Mouse (Mus musculus) cerebellum, adult 2 months (tissue): ENCODE data around the gene 1700057G04Rik. TPM values are rescaled to one million over a fixed set of nuclear protein-coding genes. Genes with fewer than 3 reads are reported as not detected.

Experiments
- DNase-seq, 2 experiments: peaks; one replicate each; pipeline ENCODE4 v3.0.0; 2021
- H3K27ac ChIP-seq: fragments of 200-500 bp; 2 replicates; pipeline ENCODE4 v1.5.1; 2012; ENCODE audit warnings: low read length, control low read depth, inconsistent platforms; ENCODE audit not compliant: insufficient read depth
- H3K27me3 ChIP-seq: fragments of 200-500 bp; 2 replicates; pipeline ENCODE4 v1.6.1; 2012; ENCODE audit warnings: inconsistent platforms, mild to moderate bottlenecking, low read length, moderate library complexity; ENCODE audit not compliant: control insufficient read depth, insufficient read depth
- H3K4me1 ChIP-seq: fragments of 200-500 bp; 2 replicates; pipeline ENCODE4 v1.6.1; 2011; ENCODE audit warnings: low read length; ENCODE audit not compliant: control insufficient read depth, insufficient read depth
- H3K4me3 ChIP-seq: fragments of 200-500 bp; replicated peaks from 2 replicates; pipeline ENCODE3; 2011; ENCODE audit warnings: mild to moderate bottlenecking, low read depth, low read length, control low read depth; ENCODE audit not compliant: insufficient read depth
- CTCF ChIP-seq: fragments of 200-500 bp; IDR thresholded peaks from 2 replicates; pipeline ENCODE4 v1.5.1; 2011; ENCODE audit warnings: low read depth, mild to moderate bottlenecking, control low read depth, low read length, moderate library complexity, borderline replicate concordance; ENCODE audit not compliant: insufficient read depth
- POLR2A ChIP-seq: fragments of 200-500 bp; IDR thresholded peaks from 2 replicates; pipeline ENCODE4 v1.6.1; 2011; ENCODE audit warnings: low read length, control low read depth, borderline replicate concordance; ENCODE audit not compliant: insufficient read depth
- WGBS: fragments of 180-500 bp; shearing (Covaris S2); methylation state at CpG from one replicate; pipeline ENCODE4 v1.1.7; 2018; 5-methylcytosine and 5-hydroxymethylcytosine counted together
- polyA plus RNA-seq: library from polyadenylated mRNA; depleted of rRNA; stranded (reverse); fragments of >200 nt; gene quantifications from 2 replicates; pipeline ENCODE4 v1.2.3, GENCODE M21; 2012

Gene 1700057G04Rik
- polyA plus RNA-seq, 1 experiment: not detected

DNA sequence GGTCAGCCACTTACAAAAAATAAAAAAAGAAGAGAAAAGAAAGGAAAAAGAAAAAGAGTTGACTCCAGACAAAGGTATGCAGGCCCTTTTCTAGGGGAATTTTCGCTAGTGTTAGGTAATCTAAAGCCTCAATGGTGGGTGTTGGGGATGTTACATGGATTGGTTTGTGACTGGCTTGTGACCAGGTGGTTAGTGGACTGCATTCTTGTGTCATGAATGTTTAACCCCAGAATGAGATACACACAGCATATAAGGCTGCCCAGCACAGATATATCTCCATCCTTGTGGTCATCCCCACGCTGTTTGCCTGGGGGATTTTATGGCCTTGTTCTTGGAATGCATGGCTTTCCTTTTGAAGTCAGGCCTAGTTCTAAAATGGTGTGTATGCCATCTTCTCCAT, 35.9 kb upstream of the 1700057G04Rik start:
- no peak for DNase-seq
- H3K27me3 ChIP-seq: no peaks in the 10 kb centered on the region
- H3K4me1 ChIP-seq: no peaks in the 10 kb centered on the region
- no peak overlapping the region for H3K27ac ChIP-seq
- H3K4me3 ChIP-seq: no peak overlapping the region
- WGBS: 73% methylated on average over 2 of the region's 2 CpGs
- TF ChIP-seq CTCF (no peak), POLR2A (no peak)

GRCm38 (mm10) chr9:92273956-92274762, 35.0 kb upstream of the 1700057G04Rik start:
- WGBS: 87% methylated on average over 6 of the region's 6 CpGs
- DNase-seq: no peak
- Histone ChIP-seq H3K4me3 (no peak overlapping the region), H3K27ac (no peak overlapping the region), H3K27me3 (no peaks in the 10 kb centered on the region), H3K4me1 (no peaks in the 10 kb centered on the region)
- TF ChIP-seq CTCF: no peak
- TF ChIP-seq POLR2A: no peak

DNA sequence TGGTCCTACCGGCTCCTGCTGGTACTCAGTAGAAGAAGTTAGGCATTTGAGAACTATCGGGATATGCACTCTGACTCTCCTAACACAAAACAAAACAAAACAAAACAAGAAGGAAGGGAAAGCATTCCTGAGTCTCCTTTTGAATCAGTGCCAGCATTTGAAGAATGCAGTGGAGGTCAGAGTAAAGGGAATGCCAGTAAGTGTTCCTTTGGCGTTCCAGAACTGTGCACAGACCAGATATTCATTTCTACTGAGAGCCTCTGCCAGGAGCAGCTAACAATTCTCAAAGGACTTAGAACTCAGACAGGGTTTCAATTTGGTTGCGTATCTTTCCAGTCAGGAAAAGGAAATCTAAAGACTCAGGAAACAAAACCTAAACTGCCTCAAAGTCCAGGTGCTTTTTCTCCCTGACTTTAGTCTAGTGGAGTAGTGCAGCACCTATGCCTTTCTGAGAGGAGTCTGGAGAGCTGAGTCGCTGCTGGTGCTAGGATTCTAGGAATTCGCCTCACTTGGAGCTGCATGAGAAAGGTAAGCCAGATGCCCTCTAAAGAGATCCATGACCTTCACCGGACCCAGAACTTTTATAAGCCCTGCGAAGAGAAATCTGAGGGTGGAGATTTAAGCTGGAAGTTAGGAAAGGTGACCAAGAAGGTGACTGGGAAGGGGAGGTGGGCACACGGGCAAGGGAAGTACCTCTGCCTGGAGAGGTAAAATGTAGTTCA, 33.5 kb upstream of the 1700057G04Rik start, which contains the start of gene Plscr2:
Plscr2 (plus strand) TSS at position 117 of the 722 bp plus-strand sequence.
- peak in 1 of 2 experiments; percentile 8 for DNase-seq
- TF ChIP-seq CTCF (no peak), POLR2A (no peak)
- H3K27me3 ChIP-seq: no peaks in the 10 kb centered on the region
- no peak within 1 kb of the TSS for H3K27ac ChIP-seq
- WGBS: 71% methylated on average over 9 of the region's 9 CpGs
- H3K4me3 ChIP-seq: peak within 1 kb of the TSS; percentile 37
- no peaks in the 10 kb centered on the region for H3K4me1 ChIP-seq

- H3K27ac ChIP-seq: no peak overlapping the region
- H3K4me3 ChIP-seq: no peak overlapping the region
- DNase-seq: no peak
- TF ChIP-seq POLR2A (no peak), CTCF (no peak)
- no peaks in the 10 kb centered on the region for H3K27me3 ChIP-seq
- H3K4me1 ChIP-seq: no peaks in the 10 kb centered on the region
- 72% methylated on average over 7 of the region's 7 CpGs for WGBS
Measured at GRCm38 (mm10) chr9:92276360-92276759, 32.8 kb upstream of the 1700057G04Rik start.

GRCm38 (mm10) chr9:92280048-92280447, 29.1 kb upstream of the 1700057G04Rik start:
- WGBS: 92% methylated on average over 1 of the region's 1 CpGs

DNA sequence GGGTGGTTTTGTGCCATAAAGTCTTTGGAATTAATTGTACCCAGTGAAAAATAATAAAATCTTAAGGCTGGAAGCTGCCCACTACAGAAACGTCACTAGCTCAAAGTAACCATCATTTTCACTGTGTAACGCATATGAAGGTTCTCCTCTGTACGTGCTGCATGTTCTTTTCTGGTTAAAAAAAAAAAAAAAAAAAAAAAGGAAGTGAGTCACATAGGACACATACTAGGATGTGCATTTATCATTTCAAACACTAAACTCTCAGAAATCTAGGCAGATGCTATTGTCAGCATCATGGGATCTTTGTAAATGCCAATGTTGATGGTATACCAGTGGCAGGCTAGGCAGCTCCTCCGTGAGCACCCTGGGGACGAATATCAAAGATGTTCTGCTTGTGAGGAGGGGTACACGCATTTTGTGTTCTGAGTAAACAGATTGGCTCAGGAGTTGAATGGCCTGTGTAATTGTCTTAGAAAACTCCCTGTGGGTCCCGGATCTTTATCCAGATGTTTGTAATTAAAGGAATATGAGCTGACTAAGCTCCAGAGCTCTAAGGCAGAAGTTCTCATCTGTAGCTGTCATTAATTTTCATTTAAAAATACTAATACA, 26.5 kb upstream of the 1700057G04Rik start:
- 52% methylated on average over 7 of the region's 7 CpGs for whole genome bisulfite sequencing
- DNase-seq: no peak
- no peak overlapping the region for H3K4me3 ChIP-seq
- H3K27ac ChIP-seq: no peak overlapping the region
- no peaks in the 10 kb centered on the region for H3K4me1 ChIP-seq
- TF ChIP-seq CTCF (no peak), POLR2A (no peak)
- no peaks in the 10 kb centered on the region for H3K27me3 ChIP-seq

More at GRCm38 (mm10) chr9:92280048-92280447, 29.1 kb upstream of the 1700057G04Rik start:
- Histone ChIP-seq H3K4me3 (no peak overlapping the region), H3K4me1 (no peaks in the 10 kb centered on the region), H3K27me3 (no peaks in the 10 kb centered on the region), H3K27ac (no peak overlapping the region)
- DNase-seq: no peak
- TF ChIP-seq CTCF (no peak), POLR2A (no peak)

GRCm38 (mm10) chr9:92289675-92290074, 19.5 kb upstream of the 1700057G04Rik start:
- 74% methylated on average over 3 of the region's 3 CpGs for WGBS

DNA sequence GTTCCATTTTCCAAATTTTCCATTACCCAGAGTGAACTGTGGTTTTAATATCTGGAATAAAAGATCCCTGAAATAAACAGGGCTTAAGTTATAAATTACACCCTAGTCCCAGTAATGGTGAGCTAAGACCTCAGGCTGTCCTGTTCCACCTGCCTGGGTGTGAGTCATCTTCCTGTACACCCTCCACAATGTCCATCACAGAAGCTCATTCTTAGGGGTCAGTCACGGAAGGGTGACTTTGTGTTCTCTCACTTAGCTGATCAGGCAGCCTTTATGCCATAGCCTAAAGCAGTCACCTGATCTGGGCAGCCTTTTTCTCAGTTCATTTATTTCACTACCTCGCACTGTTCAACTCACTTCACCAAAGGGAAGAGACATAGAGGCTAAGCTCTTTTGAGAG, 17.0 kb upstream of the 1700057G04Rik start:
- WGBS: 54% methylated on average over 2 of the region's 2 CpGs
- Histone ChIP-seq H3K27ac (no peak overlapping the region), H3K4me1 (no peaks in the 10 kb centered on the region), H3K4me3 (no peak overlapping the region), H3K27me3 (no peaks in the 10 kb centered on the region)
- DNase-seq: no peak
- TF ChIP-seq POLR2A (no peak), CTCF (no peak)

More at GRCm38 (mm10) chr9:92289675-92290074, 19.5 kb upstream of the 1700057G04Rik start:
- H3K4me1 ChIP-seq: no peaks in the 10 kb centered on the region
- no peak for DNase-seq
- no peaks in the 10 kb centered on the region for H3K27me3 ChIP-seq
- H3K27ac ChIP-seq: no peak overlapping the region
- no peak overlapping the region for H3K4me3 ChIP-seq
- TF ChIP-seq POLR2A (no peak), CTCF (no peak)
